Comparison of ENCODE assay signal across 8 mouse cellular contexts in genomic region chr3:87504330-87504729, GRCm38 (mm10). TPM values are rescaled to one million over a fixed set of nuclear protein-coding genes. Genes with fewer than 3 reads are reported as not detected.
DNase-seq lines count a peak whose midpoint lies in the region; ATAC-seq lines count a peak whose summit lies in the region.

No protein-coding gene starts in this region.

- no peaks in the 10 kb centered on the region for H3K36me3 ChIP-seq in midbrain, embryonic 16.5 days (ENCODE audit: control insufficient read depth, insufficient read depth, low read length)

- DNase-seq in frontal cortex, postnatal 25 days (ENCODE audit: low spot score in 2 of 2): no peak
- peak; percentile 17 for DNase-seq in right cerebral cortex, adult 18-20 months
- no peak for DNase-seq in right cerebral cortex, postnatal 36 days (ENCODE audit: low spot score in 2 of 2)
- peak; percentile 75 for DNase-seq in embryo, embryonic 10 days (ENCODE audit: low spot score)
- DNase-seq in kidney, postnatal 36 days: peak; percentile 39 to 54
- DNase-seq in natural killer cell, adult 2 months (ENCODE audit: low spot score in 2 of 2): no peak

- peaks cover 6% of the 10 kb centered on the region; the same call in 1 of the 2 replicates for H3K4me1 ChIP-seq in midbrain, embryonic 16.5 days (ENCODE audit: control insufficient read depth, insufficient read depth, low read length)

- H3K9me3 ChIP-seq in midbrain, embryonic 16.5 days (replicated peaks; ENCODE audit: control insufficient read depth, low read length, poor library complexity, severe bottlenecking): no peaks in the 10 kb centered on the region

- peak; percentile 48; the same call in 1 of the 2 replicates for ATAC-seq in frontal cortex, adult (ENCODE audit: low TSS enrichment)
- peak; percentile 49; the same call in 1 of the 2 replicates for ATAC-seq in midbrain, embryonic 16.5 days

- no peak overlapping the region for H3K4me3 ChIP-seq in midbrain, embryonic 16.5 days (ENCODE audit: low read depth, low read length)

- no peaks in the 10 kb centered on the region for H3K27me3 ChIP-seq in midbrain, embryonic 16.5 days (ENCODE audit: control insufficient read depth, insufficient read depth, low read depth, low read length)

- 22% methylated on average over 7 of the region's 7 CpGs for WGBS in midbrain, embryonic 16.5 days

- peak overlapping the region; percentile 4; the same call in 1 of the 2 replicates for H3K9ac ChIP-seq in midbrain, embryonic 16.5 days (ENCODE audit: low read depth, low read length)

- no peak overlapping the region for H3K4me2 ChIP-seq in midbrain, embryonic 16.5 days (ENCODE audit: low read length)

- H3K27ac ChIP-seq in midbrain, embryonic 16.5 days (ENCODE audit: low read length): no peak overlapping the region

RNA-seq across cellular contexts. Expression of gene Etv3, which starts 20.9 kb away (rescaled TPM):
- 9.7 and 11.4 TPM in 2 replicates for polyA plus RNA-seq in midbrain, embryonic 16.5 days (2015; fragmentation: Nextera tagmentation; extraction: Ambion mirVana)

Comparison
In these comparisons a context has a peak if more than half of its experiments do, and no peak if none do; other contexts are left out.
1. DNase-seq: peak in right cerebral cortex, adult 18-20 months (single experiment), embryo, embryonic 10 days (single experiment) and kidney, postnatal 36 days (2 of 2); none in frontal cortex, postnatal 25 days (0 of 2), right cerebral cortex, postnatal 36 days (0 of 2) and natural killer cell, adult 2 months (0 of 2).